Mouse (Mus musculus) forebrain, embryonic 12.5 days (tissue): Measurements from ENCODE around the gene Cd300lg. TPM values are rescaled to one million over a fixed set of nuclear protein-coding genes. Genes with fewer than 3 reads are reported as not detected.
A peak's percentile ranks its signal among the peaks of the same experiment; 100 is the strongest.

Source experiments
- ATAC-seq: fragments of 200-750 bp; cut with Nextera tagmentation; 2 replicates; pipeline ENCODE4 v1.8.0; 2017; ENCODE audit warnings: moderate TSS enrichment; ENCODE audit not compliant: low FRiP score
- H3K27ac ChIP-seq: fragments of 300-500 bp; sonication (generic); 2 replicates; pipeline ENCODE4 v1.5.1; 2016; ENCODE audit warnings: mild to moderate bottlenecking
- H3K27me3 ChIP-seq: fragments of 300-500 bp; sonication (generic); 2 replicates; pipeline ENCODE4 v1.6.1; 2016; ENCODE audit warnings: mild to moderate bottlenecking
- H3K36me3 ChIP-seq: fragments of 300-500 bp; sonication (generic); replicated peaks from 2 replicates; pipeline ENCODE4 v1.6.1; 2016; ENCODE audit warnings: mild to moderate bottlenecking
- H3K4me1 ChIP-seq: fragments of 300-500 bp; sonication (generic); 2 replicates; pipeline ENCODE4 v1.6.1; 2016
- H3K4me2 ChIP-seq: fragments of 300-500 bp; sonication (generic); 2 replicates; pipeline ENCODE4 v1.6.1; 2016; ENCODE audit warnings: mild to moderate bottlenecking, moderate library complexity
- H3K4me3 ChIP-seq: fragments of 300-500 bp; sonication (generic); replicated peaks from 2 replicates; pipeline ENCODE4 v1.5.1; 2016; ENCODE audit warnings: mild to moderate bottlenecking
- H3K9ac ChIP-seq: fragments of 300-500 bp; sonication (generic); 2 replicates; pipeline ENCODE4 v1.6.1; 2016; ENCODE audit warnings: mild to moderate bottlenecking
- H3K9me3 ChIP-seq: fragments of 300-500 bp; sonication (generic); 2 replicates; pipeline ENCODE4 v1.6.1; 2016
- WGBS: fragments of 180-500 bp; shearing (Covaris S2); methylation state at CpG from one replicate; pipeline ENCODE4 v1.1.7; 2016; 5-methylcytosine and 5-hydroxymethylcytosine counted together
- polyA plus RNA-seq: library from polyadenylated mRNA; unstranded; fragments of >200 nt; fragmentation: Nextera tagmentation; extraction: Ambion mirVana; gene quantifications from 2 replicates; pipeline ENCODE4 v1.2.1, GENCODE M21; 2016

Cd300lg gene
- polyA plus RNA-seq, 1 experiment from 2014 or later: 0.23 TPM

- 2% methylated on average over 58 of the region's 73 CpGs for WGBS
- Histone ChIP-seq H3K4me1 (peaks cover 34% of the 10 kb centered on the region), H3K4me2 (peak overlapping the region; percentile 78), H3K27me3 (peaks cover 6% of the 10 kb centered on the region; the same call in 1 of the 2 replicates), H3K9ac (peak overlapping the region; percentile 85), H3K36me3 (peaks cover 24% of the 10 kb centered on the region), H3K9me3 (no peaks in the 10 kb centered on the region), H3K27ac (peak overlapping the region; percentile 95), H3K4me3 (peak overlapping the region; percentile 69)
- peak; percentile 90 for ATAC-seq
These were observed 14.5 kb upstream of the Cd300lg start for GRCm38 (mm10) chr11:102026694-102027360.

GRCm38 (mm10) chr11:102027361-102028017 lies 13.8 kb upstream of the Cd300lg start:
- Histone ChIP-seq H3K27me3 (peaks cover 6% of the 10 kb centered on the region; the same call in 1 of the 2 replicates), H3K9me3 (no peaks in the 10 kb centered on the region), H3K4me2 (peak overlapping the region; percentile 78), H3K9ac (peak overlapping the region; percentile 85), H3K4me1 (peaks cover 34% of the 10 kb centered on the region), H3K36me3 (peaks cover 17% of the 10 kb centered on the region), H3K27ac (peak overlapping the region; percentile 95), H3K4me3 (peak overlapping the region; percentile 69)
- WGBS: 4% methylated on average over 12 of the region's 12 CpGs
- peak; percentile 34 for ATAC-seq

GRCm38 (mm10) chr11:102028087-102028816 lies 13.1 kb upstream of the Cd300lg start, which contains the start of gene Mpp3:
Gene Mpp3, minus strand, starts transcription at chr11:102028461.
- WGBS: 69% methylated on average over 6 of the region's 6 CpGs
- ATAC-seq: no peak
- H3K9ac ChIP-seq: peak within 1 kb of the TSS; percentile 85
- peak within 1 kb of the TSS; percentile 69 for H3K4me3 ChIP-seq
- peak within 1 kb of the TSS; percentile 95 for H3K27ac ChIP-seq
- H3K4me1 ChIP-seq: peaks cover 34% of the 10 kb centered on the region
- peak within 1 kb of the TSS; percentile 78 for H3K4me2 ChIP-seq
- peaks cover 7% of the 10 kb centered on the region for H3K27me3 ChIP-seq
- H3K9me3 ChIP-seq: no peaks in the 10 kb centered on the region
- peaks cover 12% of the 10 kb centered on the region for H3K36me3 ChIP-seq

GRCm38 (mm10) chr11:102029304-102029703 lies 12.0 kb upstream of the Cd300lg start:
- H3K4me1 ChIP-seq: peaks cover 34% of the 10 kb centered on the region
- ATAC-seq: no peak
- H3K9ac ChIP-seq: no peak overlapping the region
- H3K4me3 ChIP-seq: no peak overlapping the region
- no peak overlapping the region for H3K4me2 ChIP-seq
- peaks cover 10% of the 10 kb centered on the region for H3K27me3 ChIP-seq
- H3K36me3 ChIP-seq: 0 out of 2 replicates have a peak, but pooled peaks cover 1% of the 10 kb centered on the region
- H3K9me3 ChIP-seq: no peaks in the 10 kb centered on the region
- H3K27ac ChIP-seq: no peak overlapping the region
- 83% methylated on average over 4 of the region's 4 CpGs for WGBS

- Histone ChIP-seq H3K4me3 (no peak overlapping the region), H3K4me2 (no peak overlapping the region), H3K9me3 (no peaks in the 10 kb centered on the region), H3K9ac (no peak overlapping the region), H3K27me3 (peaks cover 10% of the 10 kb centered on the region), H3K27ac (no peak overlapping the region), H3K36me3 (no peaks in the 10 kb centered on the region), H3K4me1 (peaks cover 28% of the 10 kb centered on the region)
- WGBS: 31% methylated on average over 7 of the region's 7 CpGs
- no peak for ATAC-seq
These were observed 11.3 kb upstream of the Cd300lg start for GRCm38 (mm10) chr11:102029966-102030365.

- H3K4me2 ChIP-seq: no peak overlapping the region
These were observed 10.2 kb upstream of the Cd300lg start for GRCm38 (mm10) chr11:102031149-102031548.

GRCm38 (mm10) chr11:102033055-102033591 lies 8.2 kb upstream of the Cd300lg start:
- H3K27ac ChIP-seq: no peak overlapping the region

More at GRCm38 (mm10) chr11:102031149-102031548, 10.2 kb upstream of the Cd300lg start:
- Histone ChIP-seq H3K9ac (no peak overlapping the region), H3K4me1 (peaks cover 16% of the 10 kb centered on the region), H3K27ac (no peak overlapping the region), H3K9me3 (no peaks in the 10 kb centered on the region), H3K36me3 (no peaks in the 10 kb centered on the region), H3K4me3 (no peak overlapping the region), H3K27me3 (peaks cover 10% of the 10 kb centered on the region)
- no peak for ATAC-seq
- 74% methylated on average over 7 of the region's 7 CpGs for WGBS

GRCm38 (mm10) chr11:102034887-102035286 lies 6.4 kb upstream of the Cd300lg start:
- no peaks in the 10 kb centered on the region for H3K4me1 ChIP-seq
- H3K9ac ChIP-seq: no peak overlapping the region
- ATAC-seq: no peak
- H3K27ac ChIP-seq: no peak overlapping the region
- H3K4me2 ChIP-seq: no peak overlapping the region
- H3K4me3 ChIP-seq: no peak overlapping the region
- H3K36me3 ChIP-seq: no peaks in the 10 kb centered on the region
- no peaks in the 10 kb centered on the region for H3K9me3 ChIP-seq
- H3K27me3 ChIP-seq: peaks cover 12% of the 10 kb centered on the region
- WGBS: 72% methylated on average over 8 of the region's 8 CpGs

More at GRCm38 (mm10) chr11:102033055-102033591, 8.2 kb upstream of the Cd300lg start:
- no peaks in the 10 kb centered on the region for H3K36me3 ChIP-seq
- WGBS: 90% methylated on average over 12 of the region's 12 CpGs
- peaks cover 4% of the 10 kb centered on the region for H3K4me1 ChIP-seq
- H3K9me3 ChIP-seq: no peaks in the 10 kb centered on the region
- peaks cover 12% of the 10 kb centered on the region for H3K27me3 ChIP-seq
- no peak overlapping the region for H3K9ac ChIP-seq
- ATAC-seq: no peak
- H3K4me3 ChIP-seq: no peak overlapping the region
- H3K4me2 ChIP-seq: no peak overlapping the region

GRCm38 (mm10) chr11:102035456-102035960 lies 5.8 kb upstream of the Cd300lg start:
- no peak for ATAC-seq
- H3K4me2 ChIP-seq: no peak overlapping the region
- H3K27me3 ChIP-seq: peaks cover 12% of the 10 kb centered on the region

GRCm38 (mm10) chr11:102036336-102036735 lies 5.0 kb upstream of the Cd300lg start:
- H3K9ac ChIP-seq: no peak overlapping the region
- ATAC-seq: no peak
- WGBS: 81% methylated on average over 7 of the region's 7 CpGs

More at GRCm38 (mm10) chr11:102035456-102035960, 5.8 kb upstream of the Cd300lg start:
- no peak overlapping the region for H3K27ac ChIP-seq
- H3K9ac ChIP-seq: no peak overlapping the region
- no peak overlapping the region for H3K4me3 ChIP-seq
- no peaks in the 10 kb centered on the region for H3K4me1 ChIP-seq
- H3K9me3 ChIP-seq: no peaks in the 10 kb centered on the region
- H3K36me3 ChIP-seq: no peaks in the 10 kb centered on the region
- WGBS: 81% methylated on average over 5 of the region's 5 CpGs

GRCm38 (mm10) chr11:102037789-102038188 lies 3.5 kb upstream of the Cd300lg start:
- Histone ChIP-seq H3K27ac (no peak overlapping the region; the same call in 1 of the 2 replicates), H3K4me3 (no peak overlapping the region), H3K4me1 (no peaks in the 10 kb centered on the region), H3K9ac (no peak overlapping the region), H3K9me3 (no peaks in the 10 kb centered on the region), H3K36me3 (no peaks in the 10 kb centered on the region), H3K4me2 (no peak overlapping the region), H3K27me3 (peaks cover 6% of the 10 kb centered on the region; the same call in 1 of the 2 replicates)
- ATAC-seq: no peak
- WGBS: 87% methylated on average over 6 of the region's 6 CpGs

More at GRCm38 (mm10) chr11:102036336-102036735, 5.0 kb upstream of the Cd300lg start:
- Histone ChIP-seq H3K4me2 (no peak overlapping the region), H3K27ac (no peak overlapping the region), H3K4me3 (no peak overlapping the region), H3K4me1 (no peaks in the 10 kb centered on the region), H3K9me3 (no peaks in the 10 kb centered on the region), H3K27me3 (peaks cover 7% of the 10 kb centered on the region), H3K36me3 (no peaks in the 10 kb centered on the region)
